Mouse (Mus musculus) liver, adult 2 months (tissue): Measurements from ENCODE around the gene Hapln4.

Source experiments
- CTCF ChIP-seq: fragments of 200-500 bp; IDR thresholded peaks from 2 replicates; pipeline ENCODE4 v1.5.1; 2011; ENCODE audit warnings: low read depth, low read length, control low read depth
- POLR2A ChIP-seq: fragments of 200-500 bp; IDR thresholded peaks from 2 replicates; pipeline ENCODE4 v1.6.1; 2011; ENCODE audit warnings: low read length, control low read depth; ENCODE audit not compliant: insufficient read depth; ENCODE audit errors: extremely low read depth

GRCm38 (mm10) chr8:70117611-70118010 lies 34.4 kb downstream of the Hapln4 start:
- no peak for TF ChIP-seq CTCF
- TF ChIP-seq POLR2A = no peak
